Mouse (Mus musculus) embryonic stem cell, embryonic (primary cell): Measurements from ENCODE around the gene Enkur.

Source experiments
- CTCF ChIA-PET, 4 experiments: fragments of 300-600 bp in 2 of 4; fragments of 350-600 bp in 2 of 4; sonication (Branson Sonifier 250); formaldehyde crosslinking; loops; one replicate each; lab custom pipeline; 2022; ENCODE audit warnings: inconsistent platforms in 2 of 4; lab: Charles Lee
- POLR2A ChIA-PET, 4 experiments: fragments of 300-600 bp in 2 of 4; fragments of 350-600 bp in 2 of 4; sonication (Branson Sonifier 250); formaldehyde crosslinking; loops; one replicate each; lab custom pipeline; 2022; ENCODE audit warnings: antibody characterized with exemption in 4 of 4, inconsistent platforms in 1 of 4; lab: Charles Lee

Enkur gene

DNA sequence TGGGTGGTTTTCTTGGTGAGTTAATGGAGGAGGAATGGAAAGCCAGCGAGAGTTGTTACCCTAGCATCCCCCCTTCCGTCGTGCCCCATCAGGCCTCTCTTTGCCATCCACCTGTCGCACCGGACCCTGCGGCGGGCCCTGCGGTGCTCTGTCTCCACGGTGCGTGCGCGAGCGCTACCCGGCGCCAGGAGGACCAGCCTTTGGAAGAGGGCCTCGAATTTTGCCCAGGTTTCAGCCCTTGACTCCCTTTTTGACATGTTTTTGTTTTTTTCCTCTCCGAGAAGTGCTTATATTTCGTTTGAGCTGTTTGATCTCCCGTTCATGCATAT lies 630 bp upstream of the Enkur start:
- ChIA-PET POLR2A (interaction anchor here in 3 of 4 experiments (0.5 to 2.1 kb wide), 10 partner anchors 14 to 1840 kb away, joined by 3 to 13 read pairs (median 3); partner anchors contain the start of gene Arhgap21 (in 1 of the 3)), CTCF (interaction anchor here in 1 of 4 experiments (0.9 kb wide), 1 partner anchor 306 kb away, joined by 3 read pairs; no protein-coding TSS in a partner anchor)

DNA sequence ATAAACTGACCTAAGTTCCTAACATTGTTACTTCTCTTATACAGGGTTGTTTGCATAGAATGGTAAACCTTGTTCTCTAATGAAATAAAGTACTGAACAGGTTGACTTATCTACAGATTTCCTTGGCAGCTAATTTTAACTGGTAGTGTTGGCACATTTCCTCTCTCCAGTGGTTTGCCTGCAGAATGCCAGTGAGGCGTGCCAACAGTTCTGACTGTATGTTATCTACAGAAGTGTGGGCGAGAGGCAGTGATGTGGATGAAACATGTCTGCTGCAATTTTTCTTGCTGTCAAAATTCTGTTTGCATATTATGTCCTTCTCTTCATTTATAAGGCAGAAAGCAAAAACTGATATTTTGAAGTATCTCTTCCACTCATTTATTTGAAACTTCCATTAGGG lies 2.4 kb downstream of the Enkur start:
- CTCF ChIA-PET: no interaction called here
- POLR2A ChIA-PET: no interaction called here

DNA sequence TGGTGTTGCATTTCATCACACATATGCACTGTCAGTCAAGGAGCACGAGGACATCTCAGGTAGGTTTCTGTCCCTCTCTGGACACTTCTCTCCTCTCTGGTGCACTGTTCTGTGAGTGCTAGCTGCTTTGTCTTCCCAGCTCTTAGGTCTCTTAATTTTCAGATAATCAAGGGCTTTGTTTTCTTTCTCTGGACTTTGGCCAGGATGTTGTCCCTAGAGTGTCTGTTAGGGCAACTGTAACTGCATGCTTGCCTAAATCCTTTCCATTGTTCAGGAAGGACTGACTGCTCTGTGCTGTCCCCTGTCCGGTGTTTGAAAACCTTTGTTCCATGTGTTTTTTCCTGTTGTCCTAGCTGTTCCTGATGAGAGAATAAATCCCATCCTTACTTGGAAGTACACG lies 6.1 kb downstream of the Enkur start:
- CTCF ChIA-PET: interaction anchor here in 1 of 4 experiments (0.5 kb wide), 1 partner anchor 12 kb away, joined by 3 read pairs; no protein-coding TSS in a partner anchor
- POLR2A ChIA-PET: interaction anchor here in 1 of 4 experiments (0.7 to 1.0 kb wide), 2 partner anchors 12 to 52 kb away, joined by 3 to 4 read pairs; no protein-coding TSS in a partner anchor

DNA sequence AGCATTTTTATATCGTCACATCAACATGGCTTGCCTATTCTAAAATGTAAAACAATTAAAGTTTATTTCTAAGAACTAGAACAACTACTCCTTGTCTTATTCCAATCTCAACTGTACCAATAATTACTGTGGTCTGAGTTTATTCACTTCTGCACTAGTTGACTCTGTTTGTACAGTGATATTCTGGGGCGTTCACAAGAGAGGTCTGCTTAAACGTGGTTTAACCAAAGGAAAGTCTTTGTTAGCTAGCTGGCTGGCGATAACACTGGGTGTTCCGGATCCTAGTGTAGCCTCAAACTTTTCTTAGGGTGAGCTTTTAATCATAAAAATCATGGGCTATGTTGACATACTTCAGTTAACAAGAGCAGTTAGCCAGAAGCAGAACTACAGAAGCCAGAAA lies 9.9 kb downstream of the Enkur start:
- ChIA-PET POLR2A (no interaction called here), CTCF (no interaction called here)

DNA sequence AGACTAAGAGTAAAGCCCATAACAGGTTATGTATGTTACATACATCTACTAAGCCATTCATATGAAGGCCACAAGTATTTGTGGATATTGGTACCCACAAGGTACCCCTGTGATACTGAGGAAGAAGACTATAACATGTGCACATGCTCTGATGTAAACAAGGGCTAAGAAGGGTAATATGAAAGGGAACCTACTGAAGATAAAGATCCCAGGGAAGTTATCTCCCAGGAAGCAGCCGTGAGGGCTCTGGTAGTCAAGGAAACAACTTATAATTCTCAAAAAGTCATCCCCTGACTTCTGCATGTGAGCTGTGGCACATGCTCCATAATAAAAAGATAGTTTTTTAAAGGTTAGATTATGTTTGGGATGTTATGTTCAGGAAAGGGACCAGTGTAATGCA lies 13.9 kb downstream of the Enkur start:
- CTCF ChIA-PET: interaction anchor here in 1 of 4 experiments (0.6 kb wide), 1 partner anchor 234 kb away, joined by 3 read pairs; no protein-coding TSS in a partner anchor

DNA sequence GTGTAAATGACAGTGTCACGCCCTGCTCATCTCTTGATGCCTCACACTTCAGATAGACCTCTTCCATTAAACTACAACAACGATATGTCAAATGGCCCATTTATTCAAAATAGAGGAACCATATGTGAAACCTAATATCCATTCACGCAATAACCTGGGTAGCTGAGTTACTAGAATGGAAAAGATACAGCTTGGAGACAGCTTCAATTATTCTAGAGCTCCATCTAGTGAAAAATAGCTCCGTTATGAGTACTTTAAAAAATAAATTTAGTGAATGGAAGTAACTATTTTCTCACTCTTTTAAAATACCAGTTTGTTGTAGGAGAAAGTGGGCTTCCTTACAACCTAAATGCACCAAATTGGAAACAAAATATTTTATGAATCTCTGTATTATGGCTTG lies 16.6 kb downstream of the Enkur start:
- CTCF ChIA-PET: interaction anchor here in 3 of 4 experiments (1.1 to 2.4 kb wide), 3 partner anchors 290 kb away, joined by 6 to 15 read pairs (median 11); no protein-coding TSS in a partner anchor
- POLR2A ChIA-PET: interaction anchor here in 1 of 4 experiments (0.6 kb wide), 1 partner anchor 13 kb away, joined by 4 read pairs; no protein-coding TSS in a partner anchor

More for the DNA sequence above, 13.9 kb downstream of the Enkur start:
- POLR2A ChIA-PET: interaction anchor here in 1 of 4 experiments (1.0 kb wide), 1 partner anchor 14 kb away, joined by 4 read pairs; the partner anchor contains the start of genes Enkur and Thnsl1

DNA sequence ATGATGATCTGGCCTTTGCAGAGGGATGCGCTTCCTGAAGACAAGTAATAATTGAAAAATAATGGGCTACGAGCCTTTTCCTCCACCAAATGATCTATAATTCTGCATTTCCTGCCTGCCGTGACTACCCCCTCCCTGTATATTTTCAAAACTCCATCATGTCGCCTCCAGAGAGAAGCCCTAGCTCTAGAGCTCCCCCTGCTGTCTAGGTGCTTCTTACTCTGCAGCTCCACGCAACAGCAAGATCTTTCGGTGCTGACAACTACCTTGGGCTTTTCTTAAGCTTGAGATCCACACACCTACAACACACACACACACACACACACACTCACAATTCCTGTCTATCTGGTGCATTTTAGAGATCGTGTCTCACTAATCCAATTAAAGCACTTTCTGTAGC lies 17.6 kb downstream of the Enkur start:
- ChIA-PET CTCF (interaction anchor here (0.6 to 2.4 kb wide), 11 partner anchors 10 to 291 kb away, joined by 3 to 15 read pairs (median 3); no protein-coding TSS in a partner anchor), POLR2A (interaction anchor here in 3 of 4 experiments (0.5 to 0.8 kb wide), 4 partner anchors 12 to 796 kb away, joined by 3 to 6 read pairs (median 3); no protein-coding TSS in a partner anchor)

DNA sequence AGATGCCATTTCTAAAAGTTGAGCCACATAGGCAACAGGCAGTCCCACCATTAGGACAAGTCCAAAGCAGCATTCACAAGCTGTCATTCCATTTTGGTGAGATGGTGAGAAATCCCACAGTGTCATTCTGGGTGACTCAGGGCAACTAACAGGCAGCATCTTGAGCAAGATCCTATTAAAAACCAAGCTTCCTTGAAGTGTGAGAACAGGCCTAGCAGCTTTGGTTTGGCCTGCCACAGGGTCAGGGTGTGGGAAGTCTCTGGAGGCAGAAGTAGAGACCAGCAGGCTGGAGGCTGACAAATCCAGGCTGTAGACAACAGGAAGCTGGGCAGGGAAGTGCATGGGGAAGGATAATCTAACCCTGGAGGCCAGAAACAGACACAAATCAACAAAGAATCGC lies 22.4 kb downstream of the Enkur start:
- ChIA-PET POLR2A (no interaction called here), CTCF (no interaction called here)

DNA sequence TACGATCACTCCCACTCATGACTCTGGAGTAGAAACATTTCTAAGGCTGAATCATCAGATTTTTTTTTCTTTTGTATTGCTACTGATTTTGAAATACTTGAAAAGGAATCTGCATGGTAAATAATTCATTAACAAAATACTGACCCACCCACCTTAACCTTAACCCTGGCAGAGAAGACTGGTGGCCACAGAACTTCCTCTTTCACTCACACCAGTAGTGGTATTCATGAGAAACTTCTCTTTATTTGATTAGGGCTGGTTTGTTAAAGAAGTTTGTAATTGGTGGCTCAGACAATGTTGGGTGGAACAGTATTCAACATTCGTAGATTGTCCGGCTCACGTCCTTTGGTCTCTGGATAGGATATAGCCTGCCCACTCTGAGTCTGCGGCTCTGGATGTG lies 26.0 kb downstream of the Enkur start:
- POLR2A ChIA-PET: no interaction called here
- CTCF ChIA-PET: no interaction called here

DNA sequence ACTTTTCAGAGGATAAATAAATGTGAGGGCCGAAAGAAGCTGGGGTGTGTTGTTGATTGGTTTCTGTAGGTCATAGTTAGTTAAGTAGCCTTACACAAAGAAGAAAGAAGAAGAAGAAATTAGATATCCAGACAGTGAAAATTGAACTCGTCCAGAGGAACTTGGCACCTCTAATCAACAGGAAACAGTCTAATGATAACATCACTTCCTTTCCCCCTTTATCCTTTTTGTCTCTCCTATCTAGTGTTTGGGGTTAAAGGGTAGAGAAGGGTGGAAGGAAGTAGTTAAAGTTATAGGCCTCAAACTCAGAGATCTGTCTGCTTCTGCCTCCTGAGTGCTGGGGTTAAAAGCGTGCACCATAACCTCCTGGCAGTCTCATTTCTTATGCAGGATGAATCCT lies 32.4 kb downstream of the Enkur start:
- CTCF ChIA-PET: no interaction called here
- POLR2A ChIA-PET: no interaction called here

DNA sequence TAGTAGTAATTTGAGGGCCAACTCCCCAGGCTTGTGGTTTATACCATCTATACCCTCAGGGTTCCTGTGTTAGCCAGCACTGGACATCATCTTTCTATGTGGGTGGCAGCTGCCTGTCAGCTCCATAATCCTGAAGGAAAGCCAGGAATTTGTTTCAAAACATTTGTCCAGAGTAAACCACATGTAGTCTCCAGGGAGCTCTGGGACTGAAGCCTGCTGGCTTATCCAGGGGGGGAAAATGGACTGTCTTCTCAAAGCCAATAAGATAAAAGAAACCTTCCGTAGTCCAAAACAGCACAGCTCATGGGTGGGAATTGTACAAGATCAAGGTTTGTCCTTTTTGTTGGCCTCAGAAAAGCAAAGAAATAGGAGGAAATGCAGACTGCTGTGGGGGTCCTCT lies 37.2 kb downstream of the Enkur start:
- CTCF ChIA-PET: no interaction called here
- POLR2A ChIA-PET: interaction anchor here in 1 of 4 experiments (0.6 kb wide), 1 partner anchor 23 kb away, joined by 3 read pairs; no protein-coding TSS in a partner anchor

DNA sequence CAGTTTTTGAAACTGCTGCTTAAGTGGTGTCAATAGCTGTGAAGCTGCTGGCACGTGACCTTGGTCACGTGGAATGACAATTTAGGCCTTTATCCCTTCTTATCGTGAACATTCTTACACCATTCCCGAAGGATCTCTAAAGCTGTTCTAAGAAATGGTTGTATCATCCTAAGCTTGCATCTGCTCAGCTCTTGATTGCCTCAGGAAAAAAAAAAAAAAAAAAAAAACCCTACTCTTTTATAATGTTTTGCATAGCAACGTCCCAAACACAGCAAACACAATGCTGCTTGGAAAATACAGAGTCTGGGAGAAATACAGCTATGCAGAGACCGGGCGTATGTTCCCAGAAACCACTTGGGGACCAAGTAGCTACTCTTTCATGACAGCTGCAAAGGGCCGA lies 40.9 kb downstream of the Enkur start:
- ChIA-PET CTCF (interaction anchor here in 3 of 4 experiments (0.6 to 1.0 kb wide), 4 partner anchors 96 to 753 kb away, joined by 3 to 5 read pairs (median 4); no protein-coding TSS in a partner anchor), POLR2A (interaction anchor here in 1 of 4 experiments (0.6 kb wide), 1 partner anchor 784 kb away, joined by 3 read pairs; no protein-coding TSS in a partner anchor)

DNA sequence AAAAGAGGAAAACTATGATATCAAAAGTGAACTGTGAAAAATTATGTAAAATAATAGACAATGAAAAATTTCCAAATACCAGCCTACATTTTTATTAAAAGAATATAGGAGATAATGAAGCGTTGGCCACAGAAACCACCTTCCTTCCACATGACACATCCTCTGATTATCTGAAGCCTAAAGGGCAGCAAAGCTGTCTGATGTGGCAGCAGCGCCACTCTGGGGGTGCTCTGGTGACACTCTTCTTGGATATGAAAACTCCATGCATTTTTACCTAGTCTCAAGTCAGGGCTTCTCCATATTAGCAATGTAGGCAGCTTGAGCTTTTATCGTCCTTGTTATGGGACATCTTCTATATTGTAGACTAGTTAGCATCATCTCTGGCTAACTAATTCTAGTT lies 51.7 kb downstream of the Enkur start:
- ChIA-PET CTCF (interaction anchor here in 1 of 4 experiments (0.6 kb wide), 1 partner anchor 749 kb away, joined by 3 read pairs; no protein-coding TSS in a partner anchor), POLR2A (no interaction called here)

DNA sequence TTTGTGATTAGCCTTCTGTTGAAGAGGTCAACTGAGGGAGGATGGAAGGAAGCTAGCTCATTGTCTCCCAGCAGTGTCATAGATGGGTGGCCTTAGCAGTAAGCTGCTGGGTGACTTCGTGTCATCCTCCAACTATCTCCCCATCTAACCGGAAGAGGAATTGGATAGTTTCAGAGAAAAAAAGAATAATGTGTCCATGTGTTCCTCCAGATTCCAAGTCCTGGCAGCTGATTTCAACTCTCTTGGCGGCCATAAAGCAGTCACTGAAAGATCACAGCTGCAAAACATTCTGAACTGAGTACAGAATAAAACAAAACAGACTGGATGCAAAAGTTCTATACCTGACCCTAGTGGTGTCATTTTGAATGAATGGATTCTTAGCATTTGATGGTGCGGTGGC lies 58.0 kb downstream of the Enkur start:
- ChIA-PET CTCF (no interaction called here), POLR2A (interaction anchor here in 1 of 4 experiments (0.6 kb wide), 1 partner anchor 52 kb away, joined by 4 read pairs; no protein-coding TSS in a partner anchor)

DNA sequence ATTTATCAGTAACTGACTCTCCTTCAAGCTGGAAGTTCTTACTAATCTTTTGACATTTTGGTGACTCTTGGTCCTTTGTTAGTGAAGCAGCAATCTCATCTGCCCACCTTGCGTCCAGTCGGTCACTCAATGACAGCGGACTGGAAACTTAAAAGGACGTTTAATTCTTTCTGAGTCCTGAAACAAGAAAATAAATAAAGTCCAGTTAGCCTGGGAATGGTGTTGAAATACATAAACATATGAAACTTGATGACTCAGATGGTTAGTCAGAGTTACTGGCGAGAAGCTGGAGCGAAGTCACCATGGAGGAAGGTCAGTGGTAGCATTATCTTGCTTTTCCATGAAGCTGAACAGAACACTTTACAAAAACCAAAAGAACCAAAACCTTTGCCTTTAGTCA lies 58.7 kb downstream of the Enkur start:
- ChIA-PET POLR2A (interaction anchor here in 1 of 4 experiments (0.6 kb wide), 1 partner anchor 53 kb away, joined by 4 read pairs; no protein-coding TSS in a partner anchor), CTCF (no interaction called here)

DNA sequence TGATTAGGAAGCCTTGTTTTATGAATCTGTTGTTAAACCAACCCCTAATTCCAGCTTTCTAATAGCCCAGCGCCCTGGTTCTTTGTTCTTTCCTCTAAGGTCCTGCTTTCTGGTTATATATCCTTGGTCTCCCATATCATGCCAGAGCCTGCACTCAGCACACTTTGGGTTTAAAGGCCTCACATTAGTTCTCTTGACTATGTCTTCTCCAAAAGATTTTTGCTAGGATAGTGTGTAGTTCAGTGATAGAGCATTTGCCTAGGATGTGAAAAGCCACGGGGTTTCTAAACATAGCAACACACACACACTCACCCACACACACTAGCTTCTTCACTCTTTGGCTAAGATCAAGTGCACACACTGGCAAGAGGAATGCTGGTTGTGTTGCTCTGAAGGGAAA lies 62.5 kb downstream of the Enkur start:
- ChIA-PET POLR2A (interaction anchor here in 2 of 4 experiments (0.6 to 2.1 kb wide), 4 partner anchors 14 to 1754 kb away, joined by 3 to 9 read pairs (median 3); partner anchors contain the start of gene Arhgap21 (in 1 of the 2)), CTCF (no interaction called here)

DNA sequence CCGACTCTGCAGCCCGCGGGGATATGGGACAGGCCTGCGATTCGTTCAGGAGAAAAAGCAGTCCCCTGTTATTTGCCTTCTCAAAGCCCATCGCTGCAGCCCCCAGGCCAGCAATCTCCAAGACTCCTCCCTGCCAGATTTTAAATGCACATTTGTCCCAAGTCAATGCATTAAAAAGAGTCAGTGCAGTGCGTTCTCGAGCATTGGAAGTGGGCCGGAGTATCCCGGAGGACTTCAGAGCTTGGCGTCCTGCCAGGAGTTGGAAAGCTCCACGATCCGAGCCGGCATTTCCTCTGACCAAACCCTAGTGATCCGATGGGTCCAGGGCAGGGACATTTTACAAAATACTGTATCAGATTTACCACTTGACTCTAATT lies 63.0 kb downstream of the Enkur start:
- ChIA-PET POLR2A (interaction anchor here in 2 of 4 experiments (0.6 to 2.1 kb wide), 6 partner anchors 9 to 1754 kb away, joined by 3 to 9 read pairs (median 3); partner anchors contain the start of gene Arhgap21 (in 1 of the 2)), CTCF (interaction anchor here in 1 of 4 experiments (0.5 kb wide), 1 partner anchor 248 kb away, joined by 3 read pairs; no protein-coding TSS in a partner anchor)

DNA sequence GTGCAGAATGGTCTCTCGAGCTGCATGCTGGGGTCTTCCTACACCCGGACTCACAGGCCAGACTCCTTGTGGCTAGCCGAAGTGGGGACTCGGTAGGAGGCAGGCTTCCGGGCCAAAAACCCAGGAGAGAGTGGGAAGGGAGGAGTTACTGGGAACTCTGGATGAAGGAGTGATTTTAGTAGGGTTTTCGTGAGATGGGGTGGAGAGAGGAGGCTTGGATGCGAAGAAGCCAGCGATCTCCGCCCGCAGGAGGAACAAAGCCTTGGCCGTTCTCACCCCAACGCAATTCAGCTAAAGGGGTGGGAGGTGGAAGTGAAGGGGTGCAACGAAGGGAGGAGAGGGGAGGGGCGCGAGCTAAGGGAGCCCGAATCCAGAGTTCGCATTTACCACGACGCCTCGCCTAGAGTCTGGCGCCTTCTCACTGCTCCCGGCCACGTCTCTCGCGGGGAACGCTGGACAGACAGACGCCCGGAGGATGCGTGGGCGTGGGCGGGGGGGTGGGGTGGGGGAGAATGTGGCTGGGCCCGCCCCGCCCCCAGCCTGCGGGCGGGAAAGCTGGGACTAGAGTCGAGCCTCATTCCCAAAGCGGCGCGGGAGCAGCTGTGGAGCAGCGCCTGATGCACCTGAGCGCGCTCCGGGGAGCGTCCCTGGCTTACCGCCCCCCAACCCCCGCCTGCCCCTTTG lies 63.5 kb downstream of the Enkur start:
- CTCF ChIA-PET: interaction anchor here in 1 of 4 experiments (0.5 to 0.6 kb wide), 2 partner anchors 9 to 247 kb away, joined by 3 to 8 read pairs; no protein-coding TSS in a partner anchor

DNA sequence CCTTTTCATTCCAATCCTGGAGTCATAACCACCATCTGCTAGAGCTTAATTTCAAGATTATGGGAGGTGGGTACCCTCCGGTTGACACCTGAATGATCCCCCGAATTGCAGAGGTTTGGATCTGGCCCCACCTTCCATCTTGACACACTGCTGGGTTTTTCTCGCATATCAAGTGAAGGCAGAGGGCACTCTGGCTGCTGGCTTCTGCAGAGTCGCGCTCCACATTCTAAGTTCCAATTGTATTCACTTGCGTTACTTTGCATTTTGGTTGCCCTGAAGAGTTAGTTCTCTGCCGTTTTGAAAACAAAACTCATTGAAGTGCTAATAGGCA lies 64.0 kb downstream of the Enkur start:
- CTCF ChIA-PET: interaction anchor here in 1 of 4 experiments (0.6 kb wide), 1 partner anchor 9 kb away, joined by 8 read pairs; no protein-coding TSS in a partner anchor

More for the DNA sequence above, 63.5 kb downstream of the Enkur start:
- POLR2A ChIA-PET: interaction anchor here in 2 of 4 experiments (1.0 to 2.1 kb wide), 5 partner anchors 9 to 172 kb away, joined by 3 to 9 read pairs (median 3); partner anchors contain the start of gene Arhgap21 (in 1 of the 2)

More for the DNA sequence above, 64.0 kb downstream of the Enkur start:
- POLR2A ChIA-PET: interaction anchor here in 2 of 4 experiments (1.1 to 2.1 kb wide), 3 partner anchors 68 to 172 kb away, joined by 3 to 9 read pairs (median 4); partner anchors contain the start of gene Arhgap21 (in 1 of the 2)
